Mouse (Mus musculus): Measurements from ENCODE around the gene Mcu.

DNA sequence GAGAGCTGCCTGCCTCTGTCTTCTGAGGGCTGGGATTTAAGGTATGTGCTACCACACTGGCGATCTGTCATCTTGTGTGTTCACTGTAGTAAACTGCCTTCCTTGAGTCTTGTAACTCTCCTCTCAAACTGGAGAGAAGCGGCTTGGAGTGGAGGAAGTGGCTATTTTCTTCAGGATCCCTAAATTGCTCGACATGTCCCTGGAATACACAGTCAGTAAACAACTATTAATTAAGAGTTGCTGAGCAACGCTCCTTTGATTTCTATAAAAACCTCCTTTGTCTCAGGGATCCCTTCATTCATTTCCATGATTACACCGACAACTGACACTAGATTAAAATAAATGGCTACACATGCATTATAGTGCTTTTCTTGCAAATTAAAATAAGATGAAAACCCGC, 78.4 kb downstream of the Mcu start:
- TF ChIP-seq CTCF (conservative IDR thresholded peaks at IDR 0.05; ENCODE audit: low read length) (no peak), POU5F1 (IDR thresholded peaks at IDR 0.05; ENCODE audit: borderline replicate concordance, low read length) (no peak)

Measured in E14TG2a.4 (cell line).